Mouse (Mus musculus) kidney, postnatal 14 days (tissue): ENCODE data around the gene Btbd6.
A peak's percentile ranks its signal among the peaks of the same experiment; 100 is the strongest.

Source experiments
- DNase-seq: peaks from one replicate; pipeline ENCODE4 v3.0.0; 2022; ENCODE audit warnings: mixed read lengths

The Btbd6 gene

DNA sequence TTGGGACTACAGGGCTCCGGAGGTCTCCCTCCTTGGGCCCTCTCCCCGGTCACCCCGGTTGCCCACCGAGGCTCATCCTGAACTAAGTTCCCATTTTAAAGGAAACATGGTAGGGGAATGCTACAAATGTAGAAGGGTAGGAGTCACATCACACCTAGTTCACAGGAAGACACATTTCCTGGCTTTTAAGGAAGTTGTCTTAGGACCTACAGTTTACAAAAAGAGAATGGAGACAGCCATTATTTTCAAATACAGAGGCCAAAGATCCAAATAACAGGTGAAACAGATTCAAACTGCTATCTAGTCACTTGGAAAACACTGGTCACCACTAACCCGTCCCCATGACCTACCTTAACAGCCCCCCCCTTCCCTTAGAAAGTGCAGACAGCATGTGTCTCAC, 36.2 kb downstream of the Btbd6 start:
- no peak for DNase-seq

DNA sequence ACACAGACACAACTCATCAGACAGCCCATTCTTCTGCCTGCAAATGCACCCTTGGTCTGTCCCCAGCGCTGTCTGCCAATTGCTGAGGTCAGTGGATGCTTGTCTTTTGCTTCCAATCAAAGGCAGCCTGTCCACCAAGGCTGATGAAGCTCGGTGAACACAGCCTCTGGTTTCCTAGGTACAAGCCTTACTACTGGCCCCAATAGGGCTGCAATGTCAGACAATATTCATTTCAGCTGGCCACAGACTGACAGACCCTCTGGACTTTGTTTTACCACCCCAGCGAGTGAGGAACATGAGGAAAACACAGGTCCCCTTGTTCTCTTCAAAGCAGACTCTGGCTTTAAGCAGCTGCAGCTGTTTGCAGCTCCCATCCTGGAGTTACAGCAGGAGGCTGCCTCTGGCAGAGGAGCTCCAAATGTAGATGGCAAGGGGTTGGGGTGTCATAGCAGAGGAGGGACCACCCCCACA, 36.8 kb downstream of the Btbd6 start:
- DNase-seq, result no peak

DNA sequence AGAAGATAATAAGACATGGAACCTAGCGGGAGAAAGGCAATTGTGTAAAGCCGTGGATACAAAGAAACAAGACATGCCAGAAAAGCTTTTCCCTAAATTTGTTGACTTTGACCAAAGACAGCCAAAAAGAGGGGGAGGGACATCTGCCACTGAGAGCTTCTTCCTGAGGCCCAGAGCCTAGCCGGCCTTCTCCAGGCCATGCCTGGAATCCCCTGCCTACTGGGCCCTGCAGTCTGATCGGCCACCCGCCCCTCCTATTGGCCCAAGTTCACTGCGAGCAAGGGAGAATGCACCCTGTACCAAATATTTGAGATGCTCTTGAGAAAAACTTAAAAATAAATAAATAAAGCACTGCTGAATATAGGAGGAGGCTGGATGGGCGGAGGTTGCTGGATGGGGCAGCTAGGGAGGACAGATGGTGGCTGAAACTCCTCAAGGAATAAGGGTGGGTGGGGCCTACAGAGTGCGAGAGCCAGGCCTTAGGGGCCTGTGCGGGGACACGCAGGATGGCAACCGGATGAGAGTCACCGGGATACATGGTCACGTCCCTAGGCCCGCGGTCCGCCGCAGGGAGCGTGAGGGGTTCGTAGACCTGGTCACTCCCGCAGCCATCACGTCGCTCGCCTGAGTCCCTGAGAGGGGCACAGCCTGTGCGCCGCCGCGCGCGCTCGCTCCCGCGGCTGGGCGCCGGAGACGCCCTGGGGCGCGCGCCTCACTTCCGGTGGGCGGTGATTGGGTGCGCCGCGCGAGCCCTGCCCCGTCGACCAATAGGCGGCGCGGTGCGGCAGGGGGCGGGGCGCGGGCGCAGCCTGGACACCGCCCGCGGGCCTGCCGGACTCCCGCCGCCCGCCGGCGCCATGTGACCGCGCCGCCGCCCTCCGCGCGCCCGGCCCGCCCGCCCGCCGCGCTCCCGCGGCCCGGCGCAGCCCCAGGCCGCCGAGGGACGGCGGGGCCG, 37.6 kb downstream of the Btbd6 start, which contains the start of gene Pacs2:
Gene Pacs2 (plus strand): TSS at position 905 of the 955 bp plus-strand sequence.
- peak; percentile 98 for DNase-seq

DNA sequence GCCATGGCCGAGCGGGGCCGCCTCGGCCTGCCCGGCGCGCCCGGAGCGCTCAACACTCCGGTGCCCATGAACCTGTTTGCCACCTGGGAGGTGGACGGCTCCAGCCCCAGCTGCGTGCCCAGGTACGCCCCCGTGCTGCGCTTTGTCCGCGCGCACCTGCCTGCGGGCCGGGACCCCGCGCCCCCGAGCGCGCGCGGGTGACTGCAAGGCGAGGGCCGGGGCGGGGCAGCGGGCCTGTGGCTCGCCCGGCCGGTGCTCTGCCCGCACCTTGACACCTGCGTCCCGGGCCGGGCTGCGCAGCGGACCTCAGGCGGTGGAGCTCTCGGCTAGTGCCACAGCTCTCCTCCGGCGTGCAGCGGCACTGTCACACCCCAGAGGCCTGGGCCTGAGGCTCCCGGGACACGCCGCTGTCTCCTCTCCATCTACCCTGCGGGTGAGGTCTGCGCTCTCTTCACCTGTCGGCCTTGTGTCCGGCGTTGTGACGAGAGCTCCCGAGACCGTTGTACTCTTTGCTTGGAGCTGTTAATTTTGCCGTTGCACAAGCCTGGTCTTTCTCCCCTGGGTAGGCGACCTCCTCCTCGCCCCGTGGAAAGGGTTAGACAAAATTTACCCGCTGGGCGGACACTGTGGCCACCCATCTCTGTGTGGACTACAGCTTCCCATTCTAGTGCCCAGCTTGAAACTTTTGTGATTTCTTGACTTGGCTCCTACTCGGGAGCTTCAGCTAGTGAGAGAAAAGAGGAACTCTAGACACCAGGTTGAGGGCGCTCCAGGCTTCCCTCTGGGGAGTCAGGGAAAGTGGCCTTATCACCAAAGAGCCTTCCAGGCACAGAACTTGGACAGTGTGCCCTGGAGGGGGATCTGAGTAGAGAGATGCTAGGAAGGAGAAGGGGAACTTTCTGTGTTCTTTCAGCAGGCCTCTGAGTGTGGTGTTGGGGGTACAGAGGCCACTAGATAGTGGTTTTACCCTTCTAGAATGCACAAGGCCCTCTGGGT, 38.6 kb downstream of the Btbd6 start:
- DNase-seq, result peak; percentile 70

- no peak for DNase-seq
Measured at GRCm38 (mm10) chr12:113015956-113016355, 39.7 kb downstream of the Btbd6 start.

- DNase-seq, result no peak
Measured at GRCm38 (mm10) chr12:113016976-113017375, 40.7 kb downstream of the Btbd6 start.

GRCm38 (mm10) chr12:113017429-113017984, 41.2 kb downstream of the Btbd6 start:
- peak; percentile 48 for DNase-seq

GRCm38 (mm10) chr12:113018763-113019162, 42.5 kb downstream of the Btbd6 start:
- DNase-seq, result no peak

DNA sequence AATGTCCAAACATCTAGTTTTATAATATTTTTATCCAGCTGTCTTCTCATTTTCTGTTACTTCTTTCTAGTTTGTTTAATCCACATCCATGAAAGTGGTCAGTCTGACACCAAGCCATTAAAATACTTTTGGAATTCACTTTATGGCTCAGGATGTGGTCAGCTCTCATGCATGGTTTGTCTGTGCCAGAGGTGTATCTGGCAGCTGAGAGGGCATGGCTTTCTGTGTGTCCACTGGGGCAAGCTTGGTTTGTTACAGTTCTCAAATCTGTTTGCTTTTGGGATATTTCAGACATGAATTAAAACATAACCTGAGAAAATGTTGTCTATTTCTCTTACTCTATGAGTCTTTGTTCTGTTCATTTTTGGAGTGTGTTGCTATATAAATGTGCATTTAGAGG, 45.2 kb downstream of the Btbd6 start:
- DNase-seq, result no peak

GRCm38 (mm10) chr12:113023082-113023481, 46.8 kb downstream of the Btbd6 start:
- no peak for DNase-seq

DNA sequence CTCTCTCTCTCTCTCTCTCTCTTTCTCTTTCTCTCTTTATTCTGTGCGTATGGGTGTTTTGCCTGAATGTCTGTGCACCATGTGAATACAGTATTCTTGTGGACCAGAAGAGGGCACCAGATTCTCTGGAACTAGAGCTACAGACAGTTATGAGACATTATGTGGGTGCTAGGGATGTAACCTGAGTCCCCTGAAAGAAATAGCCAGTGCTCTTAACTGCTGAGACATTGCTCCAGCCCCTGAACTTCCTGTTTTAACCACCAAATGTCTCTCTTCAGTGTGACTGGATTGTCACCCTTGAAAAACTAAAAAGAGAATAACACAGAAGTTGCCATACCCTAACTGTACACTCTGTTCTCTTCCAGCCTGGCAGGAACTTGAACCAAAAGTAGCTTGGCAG, 50.3 kb downstream of the Btbd6 start:
- DNase-seq, result no peak

DNA sequence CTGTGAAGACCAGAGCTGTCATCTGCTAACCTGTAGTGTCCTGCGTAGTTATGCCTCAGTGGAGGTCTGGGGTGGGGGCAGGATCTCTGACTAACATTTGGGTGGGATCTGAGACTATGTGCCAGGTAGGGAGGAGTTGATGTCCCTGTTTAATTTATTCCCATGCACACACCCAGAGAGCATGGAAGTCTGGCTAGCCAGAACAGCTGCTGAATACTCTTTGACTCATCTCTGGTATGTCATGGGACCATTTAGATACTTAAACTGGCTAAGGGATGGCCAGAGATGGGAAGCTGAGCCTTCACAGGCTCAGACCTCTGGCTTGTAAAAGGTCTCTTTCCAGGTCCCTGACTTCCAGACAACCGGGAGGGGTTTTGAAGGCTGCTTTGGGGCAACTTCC, 51.2 kb downstream of the Btbd6 start:
- DNase-seq, result no peak

DNA sequence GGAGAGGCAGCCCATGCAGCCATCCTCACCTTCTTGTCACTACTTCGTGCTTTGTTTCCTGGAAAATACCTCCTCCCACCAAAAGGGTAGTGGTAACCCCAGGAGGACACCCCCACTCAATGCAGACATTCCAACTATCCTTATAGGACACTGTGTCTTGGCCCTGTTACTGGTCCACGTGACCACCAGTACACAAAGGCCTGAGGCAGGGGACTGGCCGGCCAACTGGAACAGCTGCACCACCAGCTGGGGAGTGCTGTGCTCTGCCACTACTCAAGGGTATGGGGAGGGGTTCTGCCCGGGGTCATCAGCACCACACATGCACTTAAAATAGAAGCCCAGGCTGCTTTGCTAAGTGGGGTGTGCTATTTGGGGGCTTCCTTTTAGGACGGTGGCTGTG, 51.8 kb downstream of the Btbd6 start:
- no peak for DNase-seq
